Mouse (Mus musculus): ENCODE measurements around the gene Drg1.

The Drg1 gene

DNA sequence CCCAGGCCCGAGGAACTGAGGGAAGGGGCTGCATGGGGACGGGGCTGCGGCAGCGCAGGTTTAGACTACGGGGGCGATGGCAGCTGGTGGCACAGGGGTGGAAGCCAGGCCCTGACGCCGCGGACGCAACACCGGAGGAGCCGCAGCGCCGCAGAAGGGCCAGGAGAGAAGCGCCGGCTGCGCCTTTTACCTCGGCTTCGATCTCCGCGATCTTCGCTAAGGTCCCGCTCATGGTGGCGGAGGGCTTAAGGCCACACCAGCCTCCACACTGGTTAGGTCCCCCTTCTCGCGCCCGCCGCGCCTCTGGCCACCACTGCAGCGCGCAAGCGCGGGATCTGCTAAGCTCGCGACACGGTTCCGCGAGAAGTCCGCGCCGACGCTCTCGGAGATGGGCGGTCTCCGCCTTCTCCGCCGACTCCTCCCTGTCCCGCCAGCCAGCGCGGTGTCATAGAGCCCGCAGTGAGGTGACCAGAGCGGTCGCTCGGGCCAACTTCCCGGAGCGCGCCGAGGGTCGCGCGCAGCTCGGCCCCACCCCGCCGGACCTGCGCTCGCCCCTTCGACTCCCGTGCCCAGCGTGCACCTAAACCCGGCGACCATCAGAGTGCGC is at the start of gene Drg1:
TSS of gene Drg1 (minus strand) at position 337 of the 607 bp plus-strand sequence.
- peak; percentile 95 to 96 for DNase-seq

DNA sequence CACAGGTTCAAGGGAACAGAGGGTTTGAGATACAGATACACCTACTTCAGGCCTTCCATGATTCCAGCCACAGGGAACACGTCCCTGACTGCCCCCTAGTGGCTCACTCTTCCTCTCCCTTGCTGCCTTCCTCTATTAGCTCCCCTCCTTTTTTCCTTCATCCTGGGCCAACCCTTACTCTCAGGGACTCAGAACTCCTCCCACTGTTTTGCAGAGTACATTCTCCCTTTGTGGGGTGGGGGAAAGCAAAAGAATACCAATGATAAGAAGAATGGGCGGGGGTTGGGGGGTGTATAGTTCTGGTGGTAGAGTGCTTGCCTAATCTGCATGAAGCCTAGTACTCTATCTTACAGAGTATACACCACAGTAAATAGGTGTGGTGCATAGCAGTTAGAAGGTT is 47.9 kb upstream of the Drg1 start:
- peak; percentile 69 to 88 for DNase-seq

DNA sequence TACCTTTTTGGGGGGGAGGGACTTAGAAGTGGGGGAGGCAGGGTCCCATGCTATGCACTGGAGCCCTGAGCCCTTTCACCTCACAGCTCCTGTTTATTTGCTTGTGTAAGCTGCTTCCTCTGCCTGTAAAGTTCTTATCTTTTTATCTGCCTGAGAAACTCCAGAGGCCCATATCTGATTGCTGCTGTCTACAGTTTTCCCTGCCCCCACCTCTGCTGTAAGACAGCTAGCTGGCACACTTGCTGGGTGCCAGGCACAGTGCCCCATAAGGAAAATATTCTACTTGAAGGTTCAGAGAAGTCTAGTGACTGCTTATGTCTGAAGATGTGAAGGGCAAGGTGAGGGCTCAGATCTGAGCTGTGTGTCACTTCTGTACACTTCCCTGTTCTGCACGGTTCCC is 47.1 kb upstream of the Drg1 start:
- no peak for DNase-seq

DNA sequence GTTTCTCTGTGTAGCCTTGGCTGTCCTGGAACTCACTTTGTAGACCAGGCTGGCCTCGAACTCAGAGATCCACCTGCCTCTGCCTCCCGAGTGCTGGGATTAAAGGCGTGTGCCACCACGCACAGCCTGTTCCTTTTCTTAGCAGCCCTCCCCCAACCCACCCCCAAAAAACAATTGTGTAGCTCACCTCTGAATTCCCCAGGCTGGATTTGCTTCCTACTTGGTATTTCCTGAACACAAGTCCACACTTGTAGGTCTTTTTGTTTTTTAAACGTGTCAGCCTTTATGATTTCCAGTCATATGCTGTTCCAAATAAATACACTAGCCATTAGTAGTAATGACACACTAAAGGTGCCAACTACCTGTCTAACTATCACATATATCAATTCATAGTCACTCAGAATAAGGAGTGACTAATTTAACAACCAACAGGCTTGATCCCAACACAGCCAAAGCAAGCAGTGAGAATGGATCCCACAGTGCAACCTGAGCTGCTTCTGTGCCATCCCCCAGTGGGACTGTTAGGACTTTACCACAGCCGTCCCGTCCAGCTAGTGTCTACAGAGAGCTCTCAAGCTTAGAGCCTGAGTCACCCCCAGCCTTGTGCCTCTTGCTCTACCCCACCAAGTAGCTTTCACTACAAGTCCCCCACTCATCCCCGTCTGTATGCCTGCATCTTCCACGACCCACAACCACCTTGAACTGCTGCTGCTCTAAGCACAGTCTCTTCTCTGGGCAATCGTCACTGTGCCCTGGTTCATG is 45.6 kb upstream of the Drg1 start:
- DNase-seq: no peak

DNA sequence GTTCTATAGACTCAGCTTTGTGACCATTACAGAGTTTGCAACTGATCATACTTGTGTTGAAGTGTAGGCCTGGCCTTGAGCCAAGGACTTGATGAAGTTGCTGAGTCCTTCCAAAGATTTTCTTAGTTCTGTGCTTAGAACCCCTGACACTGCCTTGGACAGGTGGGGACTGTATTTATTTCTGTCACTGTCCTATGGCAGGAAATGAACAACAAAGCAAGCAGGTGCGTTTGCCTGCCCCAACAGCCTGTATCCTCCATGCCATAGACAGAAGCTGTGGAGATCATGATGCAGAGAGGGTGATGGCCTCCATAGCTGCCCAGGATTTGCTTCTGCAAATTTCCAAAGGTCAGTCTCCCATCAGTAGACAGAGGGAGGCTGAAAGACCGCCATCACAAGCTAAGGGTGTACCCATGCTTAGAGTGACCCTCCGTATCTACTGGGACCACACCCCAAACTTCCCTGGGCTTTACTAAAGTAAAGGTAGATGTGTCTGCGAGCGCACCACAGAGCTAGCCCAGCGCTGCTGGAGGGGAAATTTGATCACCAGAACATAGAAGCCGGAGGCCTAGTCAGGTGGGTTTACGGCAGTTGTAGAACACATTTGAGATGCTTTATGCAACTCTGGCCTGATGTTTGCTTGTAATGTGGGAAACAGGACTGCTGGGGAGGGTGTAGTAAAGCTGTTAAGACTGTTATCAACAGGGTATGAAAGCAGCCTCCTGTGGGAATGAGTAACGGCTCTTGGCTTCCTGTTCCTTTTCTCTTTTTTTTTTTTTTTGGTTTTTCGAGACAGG is 44.8 kb upstream of the Drg1 start:
- no peak for DNase-seq

DNA sequence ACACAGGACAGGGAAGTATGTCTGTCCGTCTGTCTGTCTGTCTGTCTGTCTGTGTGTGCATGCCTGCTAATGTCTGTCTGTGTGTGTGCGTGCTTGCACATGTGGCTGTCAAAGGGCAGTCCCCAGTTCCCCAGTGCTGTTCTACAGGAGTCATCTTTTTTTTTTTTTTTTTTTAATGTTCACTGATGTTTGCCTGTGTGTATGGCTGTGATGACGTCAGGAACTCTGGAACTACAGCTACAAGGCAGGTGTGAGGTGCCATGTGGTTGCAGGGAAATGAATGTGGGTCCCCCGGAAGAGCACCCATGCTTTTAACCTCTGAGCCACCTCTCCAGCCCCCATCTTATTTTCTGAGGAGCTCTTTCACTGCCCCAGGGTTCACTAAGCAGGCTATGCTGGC is 43.7 kb upstream of the Drg1 start:
- no peak for DNase-seq

DNA sequence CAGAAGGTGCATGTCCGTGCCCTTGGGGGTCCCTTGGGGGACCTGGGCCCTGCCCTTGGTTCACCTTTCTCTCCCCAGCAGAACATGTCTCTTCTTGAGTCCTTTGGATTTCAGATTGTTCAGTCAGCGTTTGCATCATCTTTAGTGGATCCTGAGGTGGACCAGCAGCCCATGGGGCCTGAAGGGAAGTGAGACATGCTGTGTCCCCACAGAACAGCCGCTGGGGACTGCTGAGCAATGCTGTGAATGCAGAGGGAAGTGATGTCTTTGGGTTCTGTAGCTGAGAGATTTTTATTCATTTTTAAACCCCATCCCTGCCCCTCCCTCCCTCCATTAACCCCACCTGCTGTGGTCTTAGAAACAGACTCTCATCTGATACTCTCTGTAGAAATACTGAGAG is 41.7 kb upstream of the Drg1 start:
- no peak for DNase-seq

DNA sequence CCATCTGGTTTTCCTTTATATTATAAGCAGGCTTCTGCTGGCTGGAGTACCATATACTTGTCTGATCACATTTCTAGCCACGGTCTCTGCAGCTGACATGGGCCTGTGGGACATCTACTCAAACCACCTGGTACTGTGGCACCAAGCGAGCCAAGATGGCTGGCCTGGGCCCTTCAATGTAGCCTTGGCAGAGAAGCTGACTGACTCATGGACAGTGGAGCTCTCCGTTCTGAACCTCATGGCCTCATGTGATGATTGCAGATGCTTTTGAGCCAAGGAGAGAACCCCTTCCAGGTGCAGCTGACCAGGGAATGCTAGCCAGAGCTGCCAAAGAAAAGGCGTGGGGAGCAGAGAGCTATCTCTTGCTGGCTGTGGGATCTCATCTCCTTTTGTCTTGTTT is 39.6 kb upstream of the Drg1 start:
- DNase-seq: no peak

DNA sequence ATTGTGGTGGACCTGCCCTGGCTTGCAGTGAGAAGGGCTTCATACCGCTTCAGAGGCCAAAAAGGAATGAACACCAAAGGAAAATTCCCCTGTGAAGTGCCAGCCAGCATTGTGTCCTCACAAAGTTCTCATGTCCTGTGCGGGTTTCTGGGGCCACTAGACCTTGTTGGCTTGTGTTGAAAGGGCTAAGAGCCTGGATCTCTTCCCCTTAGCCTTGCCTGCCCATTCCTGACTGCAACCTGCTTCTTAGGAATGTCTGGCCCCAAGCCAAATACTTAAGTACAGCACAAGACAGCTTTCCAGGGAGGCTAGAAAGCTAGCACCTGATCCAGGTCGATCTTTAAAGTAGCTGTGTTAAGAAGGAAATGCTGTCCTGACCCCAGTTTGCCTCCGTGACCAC is 36.6 kb upstream of the Drg1 start:
- DNase-seq: peak; percentile 49 to 78

DNA sequence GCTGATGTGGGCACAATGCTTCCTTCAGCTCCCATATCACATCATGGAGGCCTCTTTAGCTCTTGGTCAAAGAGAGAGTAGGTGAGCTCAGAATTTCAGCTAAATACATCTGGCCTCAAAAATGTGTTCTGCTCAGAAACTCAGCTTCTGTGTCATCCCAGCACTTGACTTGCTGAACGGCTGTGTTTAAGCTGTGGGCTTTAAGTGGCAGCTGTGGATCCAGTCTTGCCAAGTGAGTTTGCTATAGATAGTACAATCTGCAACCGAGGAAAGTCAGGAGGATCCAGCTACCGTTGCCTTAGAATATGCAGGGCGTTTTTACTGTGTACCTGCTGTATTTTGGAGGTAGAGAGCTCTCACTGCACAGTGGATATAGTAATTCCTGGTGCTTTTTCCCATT is 36.2 kb upstream of the Drg1 start:
- no peak for DNase-seq

DNA sequence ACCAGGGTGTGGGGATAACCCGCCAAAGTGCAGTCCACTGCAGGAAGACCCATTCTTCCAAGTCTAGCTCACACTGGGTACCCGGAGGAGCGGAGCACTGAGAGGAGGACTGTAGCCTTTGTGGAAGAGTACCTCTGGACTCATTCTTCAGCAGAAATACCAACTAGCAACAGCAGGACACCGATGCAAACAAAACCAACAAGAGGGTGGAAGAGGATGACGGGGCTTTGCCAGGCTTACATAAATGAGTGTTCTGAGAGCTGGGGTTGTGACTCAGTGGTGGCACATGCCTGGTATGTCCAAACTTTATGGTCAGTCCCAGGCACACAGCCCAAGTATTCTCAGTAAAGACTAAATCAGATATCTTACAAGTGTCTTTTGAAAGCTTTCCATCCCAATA is 34.9 kb upstream of the Drg1 start:
- no peak for DNase-seq

DNA sequence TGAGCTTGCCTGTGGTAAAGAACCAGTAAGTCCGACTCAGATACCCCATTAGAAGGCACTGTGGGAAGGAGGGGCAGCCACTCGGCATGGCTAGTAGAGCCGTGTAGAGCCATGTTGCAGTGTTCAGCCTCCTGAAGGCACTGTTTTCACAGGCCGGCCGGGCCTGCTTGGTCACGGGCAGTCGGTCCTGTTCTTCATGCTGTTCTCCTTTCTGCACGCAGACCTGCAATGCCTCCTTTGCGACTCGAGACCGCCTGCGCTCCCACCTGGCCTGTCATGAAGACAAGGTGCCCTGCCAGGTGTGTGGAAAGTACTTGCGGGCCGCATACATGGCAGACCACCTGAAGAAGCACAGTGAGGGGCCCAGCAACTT is 32.6 kb upstream of the Drg1 start:
- DNase-seq: no peak

DNA sequence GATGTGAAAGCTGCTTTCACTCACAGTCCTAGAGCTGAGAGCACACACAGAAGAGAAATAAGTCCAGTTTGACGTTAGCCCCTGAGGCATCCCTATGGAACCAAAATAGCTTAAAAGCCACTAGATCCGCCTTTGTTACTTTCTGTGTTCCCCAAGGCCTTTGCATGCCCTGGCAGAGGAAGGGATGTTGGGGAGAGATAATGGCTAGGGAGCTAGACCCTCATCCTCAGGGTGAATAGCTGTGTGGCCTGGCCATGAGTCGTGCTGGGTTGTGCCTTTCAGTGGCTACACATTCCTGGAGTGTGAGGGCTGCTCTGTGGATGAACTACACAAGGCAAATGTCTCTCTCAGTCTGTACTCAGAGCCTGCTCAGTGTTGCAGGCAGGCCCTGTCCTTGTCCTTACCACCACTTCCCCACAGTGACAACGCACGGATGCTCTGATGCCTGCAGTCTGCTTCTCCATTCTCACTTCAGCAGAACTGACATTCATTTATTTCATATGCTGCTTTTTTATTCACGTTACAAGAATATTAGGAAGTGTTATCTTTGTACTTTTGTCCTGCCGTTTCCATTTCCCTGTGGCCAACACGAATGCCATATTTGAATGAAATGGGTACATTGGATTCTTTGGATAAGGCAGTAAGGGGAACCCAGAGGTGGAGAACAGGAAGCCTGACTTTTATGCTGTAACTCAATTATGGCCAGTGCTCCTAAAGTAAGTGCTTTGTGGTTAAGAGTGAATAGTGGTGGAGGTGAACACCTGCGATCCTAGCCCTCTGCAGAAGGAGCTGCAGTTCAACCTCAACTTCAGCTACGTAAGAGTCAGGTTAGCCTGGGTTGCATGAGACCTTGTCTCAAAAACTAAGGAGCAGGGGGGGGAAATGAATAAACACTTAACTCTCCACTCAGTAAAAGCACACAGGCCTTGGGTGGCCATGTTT is 31.9 kb upstream of the Drg1 start:
- no peak for DNase-seq

DNA sequence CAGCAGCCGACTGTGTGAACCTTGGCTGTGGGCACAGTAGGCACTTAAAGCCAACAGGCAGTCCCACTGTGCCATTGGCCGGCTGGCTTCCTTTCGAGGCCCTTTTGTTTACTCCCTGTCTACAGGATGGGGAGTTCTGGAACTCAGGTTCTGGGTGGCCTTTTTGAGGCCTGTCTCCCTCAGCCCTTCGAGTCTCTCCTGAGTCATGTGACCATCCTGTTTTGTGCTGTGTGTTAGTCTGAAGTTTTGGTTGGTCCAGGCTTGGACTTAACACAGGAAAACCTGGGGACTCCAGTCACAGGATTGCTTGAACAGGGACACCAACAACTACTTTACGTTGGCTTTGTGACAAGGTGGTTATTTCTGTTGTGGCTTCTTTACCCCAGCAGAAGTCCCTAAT is 29.8 kb upstream of the Drg1 start:
- no peak for DNase-seq

DNA sequence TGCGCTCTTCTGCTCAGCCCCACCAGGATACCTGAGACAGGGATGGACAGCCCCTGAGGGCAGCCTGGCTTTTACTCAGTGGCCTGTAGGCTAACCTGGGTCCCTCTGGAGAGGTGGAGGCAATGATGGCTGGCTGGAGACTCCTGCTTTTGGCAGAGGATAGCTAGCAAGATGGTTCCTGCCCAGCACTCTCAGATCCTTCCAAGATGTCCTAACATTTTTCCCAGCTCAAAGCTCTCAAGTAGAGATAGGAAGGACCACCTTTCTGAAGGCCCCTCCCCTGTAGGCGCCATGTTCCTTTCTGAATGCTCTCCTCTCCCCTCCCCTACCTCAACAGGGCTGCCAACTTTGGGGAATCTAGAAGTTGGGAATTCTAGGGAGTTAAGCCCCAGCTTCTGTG is 28.4 kb upstream of the Drg1 start:
- no peak for DNase-seq

DNA sequence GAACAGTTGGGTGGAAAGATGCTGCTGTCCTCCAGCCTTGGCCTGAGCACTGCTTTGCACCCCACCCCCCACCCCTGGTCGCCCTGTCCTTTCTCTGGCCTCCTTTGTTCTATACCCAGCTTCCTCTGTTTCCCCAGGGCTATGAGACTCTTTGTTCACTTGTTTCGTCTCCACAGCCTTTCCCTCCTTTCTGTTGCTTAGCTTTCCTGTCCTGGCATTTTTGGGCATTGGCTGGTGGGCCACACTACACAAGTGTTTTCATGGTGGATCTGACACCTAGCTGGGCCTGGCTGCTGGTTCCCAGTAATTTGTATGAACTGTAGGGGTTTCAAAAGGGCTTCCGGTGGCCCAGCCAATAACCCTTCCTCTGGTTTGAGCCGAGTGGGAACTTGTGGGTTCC is 27.1 kb upstream of the Drg1 start:
- no peak for DNase-seq

DNA sequence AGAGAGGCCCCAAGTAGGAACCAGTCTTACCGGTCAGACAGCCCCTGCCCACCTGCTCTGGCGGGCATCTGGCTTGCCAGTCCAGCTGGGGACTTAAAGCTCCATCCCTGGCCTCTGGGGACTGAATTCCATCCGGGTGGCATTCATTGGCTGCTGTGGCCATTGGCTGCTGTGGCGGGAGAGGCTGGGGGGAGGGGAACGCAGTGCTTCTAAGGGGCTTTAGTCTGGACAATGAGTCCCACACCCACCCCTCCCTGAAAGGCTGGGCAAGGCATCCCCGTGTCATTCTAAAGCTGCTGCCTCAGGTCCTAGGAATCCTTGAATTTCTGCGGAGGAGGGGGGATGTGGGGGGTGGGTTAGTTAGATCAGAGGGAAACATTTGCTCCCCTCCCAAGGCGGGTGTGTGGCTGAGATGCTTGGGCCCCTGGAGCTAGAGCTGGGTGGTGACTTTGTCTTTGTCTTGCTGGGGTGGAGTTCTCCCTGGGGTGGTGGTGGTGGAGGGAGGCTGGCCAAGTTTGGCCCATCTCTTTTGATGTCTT is 26.6 kb upstream of the Drg1 start:
- DNase-seq: peak; percentile 67 to 68

DNA sequence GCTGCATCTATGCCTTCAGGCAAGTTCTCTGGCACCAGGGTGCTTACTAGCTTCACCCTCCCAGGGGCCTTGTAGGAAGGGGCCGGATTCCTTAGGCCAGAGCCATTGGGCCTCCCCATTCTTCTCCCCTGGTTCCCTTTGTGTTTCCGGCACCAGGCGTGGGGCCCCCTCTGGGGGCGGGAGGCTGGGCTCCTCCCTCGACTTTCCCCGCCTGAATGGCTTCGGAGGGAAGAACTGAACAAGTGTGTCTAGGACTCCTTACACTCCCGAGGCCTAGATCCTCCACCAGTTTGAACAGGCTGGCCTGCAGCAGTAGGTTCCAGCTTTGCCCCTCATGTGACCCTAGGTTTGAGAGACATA is 25.8 kb upstream of the Drg1 start:
- peak; percentile 56 to 67 for DNase-seq

DNA sequence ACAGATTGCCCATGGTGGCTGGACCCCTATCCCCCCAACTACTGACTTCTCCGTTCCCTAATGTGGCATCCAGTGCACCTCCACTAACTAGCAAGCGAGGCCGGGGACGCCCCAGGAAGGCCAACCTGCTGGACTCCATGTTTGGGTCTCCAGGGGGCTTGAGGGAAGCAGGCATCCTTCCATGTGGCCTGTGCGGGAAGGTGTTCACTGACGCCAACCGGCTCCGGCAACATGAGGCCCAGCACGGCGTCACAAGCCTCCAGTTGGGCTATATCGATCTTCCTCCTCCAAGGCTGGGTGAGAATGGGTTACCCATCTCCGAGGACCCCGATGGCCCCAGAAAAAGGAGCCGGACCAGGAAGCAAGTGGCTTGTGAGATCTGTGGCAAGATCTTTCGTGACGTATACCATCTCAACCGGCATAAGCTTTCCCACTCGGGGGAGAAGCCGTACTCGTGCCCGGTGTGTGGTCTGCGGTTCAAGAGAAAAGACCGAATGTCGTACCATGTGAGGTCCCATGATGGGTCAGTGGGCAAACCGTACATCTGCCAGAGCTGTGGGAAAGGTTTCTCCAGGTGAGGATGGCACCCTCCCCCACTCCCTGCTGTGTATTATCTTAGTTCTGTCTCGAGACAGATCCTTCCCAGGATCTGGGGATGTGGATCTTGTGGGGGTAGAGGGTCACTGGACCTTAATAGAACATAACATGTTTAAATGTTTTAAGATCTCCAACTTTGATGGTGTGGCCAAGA is 25.3 kb upstream of the Drg1 start:
- DNase-seq: peak in 1 of 2 experiments; percentile 28

DNA sequence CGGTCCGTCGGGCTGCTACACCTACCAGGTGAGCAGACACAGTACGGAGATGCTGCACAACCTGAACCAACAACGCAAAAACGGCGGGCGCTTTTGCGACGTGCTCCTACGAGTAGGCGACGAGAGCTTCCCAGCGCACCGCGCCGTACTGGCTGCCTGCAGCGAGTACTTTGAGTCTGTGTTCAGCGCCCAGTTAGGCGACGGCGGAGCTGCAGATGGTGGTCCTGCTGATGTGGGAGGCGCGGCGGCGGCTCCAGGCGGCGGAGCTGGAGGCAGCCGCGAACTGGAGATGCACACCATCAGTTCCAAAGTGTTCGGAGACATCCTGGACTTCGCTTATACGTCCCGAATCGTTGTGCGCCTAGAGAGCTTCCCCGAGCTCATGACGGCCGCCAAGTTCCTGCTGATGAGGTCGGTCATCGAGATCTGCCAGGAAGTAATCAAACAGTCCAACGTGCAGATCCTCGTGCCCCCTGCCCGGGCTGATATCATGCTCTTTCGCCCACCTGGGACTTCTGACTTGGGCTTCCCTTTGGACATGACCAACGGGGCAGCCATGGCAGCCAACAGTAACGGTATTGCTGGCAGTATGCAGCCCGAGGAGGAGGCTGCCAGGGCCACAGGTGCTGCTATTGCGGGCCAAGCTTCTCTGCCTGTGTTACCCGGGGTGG is 24.6 kb upstream of the Drg1 start:
- DNase-seq: peak; percentile 20 to 65

Measured in kidney, postnatal 36 days (tissue).